Mouse (Mus musculus) lung, postnatal 4 days (tissue): Measurements from ENCODE around the gene Ispd.

ENCODE experiments used
- DNase-seq, 2 experiments: peaks; one replicate each; pipeline ENCODE4 v3.0.0; 2021

Gene Ispd

DNA sequence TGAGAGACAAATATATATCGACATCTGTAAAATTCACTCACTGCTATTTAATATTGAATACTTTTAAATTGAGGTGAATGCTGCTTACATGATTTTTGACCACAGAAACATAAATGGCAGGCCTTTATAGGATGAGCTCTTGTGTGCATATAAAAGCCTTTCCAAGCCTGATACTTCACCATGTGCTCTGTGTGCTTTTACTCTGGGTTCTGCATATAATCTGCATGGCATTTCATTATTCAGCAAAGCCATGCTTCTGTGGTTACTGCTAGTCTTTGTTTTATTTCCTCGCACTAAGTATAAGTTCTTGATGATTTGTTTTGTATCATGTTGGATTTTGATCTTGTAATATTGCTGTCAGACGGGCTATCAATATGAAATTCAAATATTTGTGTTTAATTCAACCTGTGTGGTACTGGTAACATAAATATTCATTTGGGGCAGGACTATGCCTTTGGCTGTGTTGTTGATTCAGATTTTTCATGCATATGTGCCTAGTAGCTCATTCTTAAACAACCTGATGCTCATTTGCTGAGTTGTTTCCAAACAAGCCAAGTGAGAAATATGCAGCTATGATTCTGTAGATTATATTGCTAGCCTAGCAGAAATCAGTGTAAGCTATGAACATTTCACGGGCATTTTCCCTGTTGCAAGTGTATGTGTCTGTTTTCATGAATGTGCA is 189.3 kb downstream of the Ispd start:
- no peak for DNase-seq

- DNase-seq, result no peak
Observed at GRCm38 (mm10) chr12:36584828-36585227, 203.6 kb downstream of the Ispd start.

DNA sequence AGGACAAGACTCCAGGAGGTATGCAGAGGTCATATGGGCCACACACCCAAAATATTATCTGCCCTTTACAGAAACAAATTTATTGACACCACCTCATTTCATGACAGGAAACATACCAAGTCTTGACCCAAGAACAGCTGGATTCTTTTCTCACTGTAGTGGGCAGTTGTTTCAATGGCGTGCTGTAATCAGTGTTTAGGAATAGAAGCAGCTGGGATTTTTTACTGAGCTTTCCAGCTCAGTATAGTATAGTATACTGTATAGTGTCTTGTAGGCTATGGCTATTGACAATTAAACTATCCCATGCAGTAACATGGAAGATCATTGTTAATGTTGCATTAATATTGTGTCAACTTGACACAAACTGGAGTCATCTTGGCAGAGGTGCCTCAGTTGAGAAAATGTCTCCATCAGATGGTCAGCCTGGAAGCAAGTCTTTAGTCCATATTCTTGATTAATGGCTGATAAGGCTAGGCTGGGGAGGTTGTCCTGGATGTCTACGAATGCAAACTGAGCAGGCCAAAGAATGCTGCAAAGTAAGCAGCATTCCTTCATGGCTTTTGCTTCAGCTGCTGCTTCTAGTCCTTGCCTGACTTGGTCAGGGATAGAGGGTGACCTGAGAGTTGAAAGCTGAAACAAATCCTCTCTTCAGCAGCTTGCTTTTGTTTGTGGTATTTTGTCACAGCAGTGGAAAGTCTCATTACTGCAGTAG is 216.4 kb downstream of the Ispd start:
- peak in 1 of 2 experiments; percentile 25 for DNase-seq

DNA sequence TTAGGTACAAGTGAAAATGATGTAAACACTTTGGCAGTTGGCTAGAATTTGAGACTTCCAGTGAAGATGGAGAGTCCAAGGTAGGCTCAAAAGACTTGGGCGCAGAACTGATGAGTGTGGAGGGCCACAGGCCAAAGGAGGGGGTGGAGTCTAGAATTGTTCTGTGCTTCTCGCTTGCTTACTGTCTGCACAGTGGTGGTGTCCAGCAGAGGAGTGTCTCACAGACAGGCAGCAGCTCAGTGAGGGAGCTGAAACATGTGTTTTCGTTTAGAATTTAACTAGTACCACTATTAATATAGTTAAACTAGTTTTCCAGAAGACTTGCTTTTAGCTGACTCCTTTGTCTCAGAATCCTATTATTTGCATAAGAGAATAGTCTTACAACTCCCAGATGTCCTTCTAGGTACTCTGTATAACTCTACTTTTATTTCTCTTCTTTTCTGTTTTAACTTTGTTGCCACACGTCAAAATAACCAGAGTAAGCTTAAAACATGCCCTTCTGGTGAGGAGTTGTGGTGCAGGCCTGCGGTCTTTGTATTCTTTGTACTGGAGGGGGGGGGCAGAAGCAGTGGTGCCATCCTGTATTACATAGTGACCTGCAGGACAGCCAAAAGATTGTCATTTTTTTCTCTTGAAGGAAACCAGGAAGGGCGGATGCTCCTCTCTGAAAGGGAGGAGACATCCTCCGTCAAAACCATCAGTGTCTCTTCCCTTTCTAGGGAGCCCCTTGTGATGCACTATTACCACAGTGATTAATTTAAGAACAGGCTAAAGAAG is 240.9 kb downstream of the Ispd start:
- DNase-seq, result no peak

GRCm38 (mm10) chr12:36627204-36627603 is 246.0 kb downstream of the Ispd start:
- no peak for DNase-seq

GRCm38 (mm10) chr12:36632427-36632826 is 251.2 kb downstream of the Ispd start:
- no peak for DNase-seq

GRCm38 (mm10) chr12:36647514-36647913 is 266.3 kb downstream of the Ispd start:
- no peak for DNase-seq

DNA sequence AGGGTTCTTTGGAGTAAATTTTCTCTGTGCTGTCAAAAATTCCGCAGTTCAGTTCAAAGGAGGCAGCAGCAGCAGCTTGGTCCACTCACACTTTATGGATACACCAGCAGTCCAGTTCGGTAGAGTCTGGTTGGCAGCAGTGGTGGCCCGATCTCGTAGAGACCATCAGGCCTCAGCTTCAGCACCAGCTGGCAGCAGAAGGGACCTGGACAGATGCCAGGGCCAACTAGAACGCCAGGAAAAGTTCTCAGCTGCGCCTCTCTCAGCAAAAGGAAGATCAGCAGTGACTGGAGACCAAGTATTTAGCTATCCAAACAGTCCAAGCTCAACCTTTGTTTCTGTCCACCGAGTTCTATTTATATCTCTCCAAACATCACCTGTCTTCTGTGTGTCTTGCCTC is 281.2 kb downstream of the Ispd start:
- peak; percentile 29 to 62 for DNase-seq

GRCm38 (mm10) chr12:36664783-36665182 is 283.5 kb downstream of the Ispd start:
- DNase-seq, result no peak

DNA sequence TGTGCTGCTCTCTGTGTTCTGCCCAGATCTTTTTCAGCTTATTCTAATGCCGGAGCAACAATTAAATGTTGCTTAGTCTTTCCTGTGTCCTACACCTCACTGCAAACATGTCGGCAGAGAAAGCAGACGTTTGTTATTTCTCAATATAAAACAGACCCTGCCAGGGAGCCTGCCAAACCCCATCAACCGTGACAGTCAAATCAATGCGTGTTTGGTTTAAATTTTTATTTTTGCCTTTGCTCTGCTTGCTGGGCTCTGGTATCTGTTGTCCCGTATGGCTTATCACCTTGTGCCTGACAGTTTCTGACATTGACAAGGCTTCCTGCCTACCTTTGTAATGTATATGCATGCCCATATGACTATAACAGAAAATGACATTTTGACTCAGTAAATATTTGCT is 285.5 kb downstream of the Ispd start:
- DNase-seq, result no peak

- no peak for DNase-seq
Observed at GRCm38 (mm10) chr12:36670164-36670908, 289.1 kb downstream of the Ispd start.

DNA sequence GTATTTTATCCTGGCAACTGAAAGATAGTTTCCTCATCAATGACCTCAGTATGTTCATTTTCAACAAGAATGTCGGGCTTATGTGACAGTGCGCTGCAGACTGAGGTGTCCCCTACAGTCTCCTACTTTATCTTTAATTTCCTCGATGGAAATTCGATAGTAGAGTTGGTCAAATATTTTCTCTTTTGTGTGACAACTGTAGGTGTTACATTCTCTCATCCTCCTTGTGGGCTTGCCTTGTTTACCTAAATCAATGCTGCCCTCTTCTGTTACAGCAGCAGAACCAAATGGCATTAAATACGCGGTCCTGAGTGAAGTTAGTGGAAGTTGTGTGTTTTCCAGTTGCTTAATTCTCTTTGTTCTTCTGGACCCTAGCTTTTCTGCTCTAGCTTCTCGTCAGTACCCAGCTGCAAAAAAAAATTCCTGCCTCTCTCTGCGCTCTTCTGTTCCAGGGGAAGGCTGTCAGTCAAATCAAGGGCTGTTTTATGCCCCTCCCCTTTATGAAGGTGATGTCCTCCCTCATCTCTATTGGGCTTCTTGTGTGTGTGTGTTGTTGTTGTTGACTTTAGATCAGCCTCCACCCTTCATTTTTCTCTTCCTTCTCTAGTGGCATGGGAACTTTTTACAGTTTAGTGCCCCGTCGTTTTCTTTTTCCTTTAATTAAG is 289.8 kb downstream of the Ispd start:
- no peak for DNase-seq

- DNase-seq, result no peak
Observed at GRCm38 (mm10) chr12:36674481-36674880, 293.2 kb downstream of the Ispd start.

DNA sequence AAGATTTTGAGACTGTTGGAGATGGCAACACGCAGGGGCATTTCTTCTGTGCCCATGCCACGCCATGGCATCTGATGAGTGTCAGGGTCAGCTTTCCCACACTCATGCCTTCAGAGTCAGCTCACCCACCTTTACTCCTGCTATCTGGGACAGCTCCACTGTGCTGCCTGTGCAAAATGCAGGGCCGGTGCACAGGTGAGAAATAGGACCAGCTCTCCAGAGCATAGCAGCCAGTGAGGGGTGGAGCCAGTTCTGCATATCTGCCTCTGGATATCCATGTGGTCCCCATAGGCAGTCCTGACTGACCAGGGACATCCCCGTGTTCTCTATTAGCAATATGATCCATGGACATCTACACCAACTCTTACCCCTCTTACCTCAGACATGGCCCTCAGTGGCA is 297.0 kb downstream of the Ispd start:
- DNase-seq, result no peak

- no peak for DNase-seq
Observed at GRCm38 (mm10) chr12:36680883-36681505, 299.7 kb downstream of the Ispd start.

- DNase-seq, result no peak
Observed at GRCm38 (mm10) chr12:36681779-36682178, 300.5 kb downstream of the Ispd start.

DNA sequence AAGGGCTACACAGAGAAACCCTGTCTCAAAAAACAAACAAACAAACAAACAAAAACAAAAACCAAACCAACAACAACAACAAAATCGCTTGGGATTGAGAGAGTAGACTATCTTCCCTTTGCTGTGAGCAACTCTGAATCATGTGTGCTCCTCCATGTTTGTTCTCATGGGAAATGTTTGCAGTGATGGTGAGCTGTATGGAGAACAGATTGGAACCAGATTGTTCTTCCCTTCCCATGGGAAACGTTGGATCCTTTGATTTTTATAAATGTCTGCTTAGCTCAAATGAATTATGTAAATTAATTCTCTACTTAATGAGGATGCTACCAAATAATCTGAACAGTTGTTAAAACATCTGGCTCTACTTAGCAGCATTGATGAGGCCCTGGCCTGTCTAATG is 312.8 kb downstream of the Ispd start:
- no peak for DNase-seq

GRCm38 (mm10) chr12:36704380-36704779 is 323.1 kb downstream of the Ispd start:
- DNase-seq, result no peak

DNA sequence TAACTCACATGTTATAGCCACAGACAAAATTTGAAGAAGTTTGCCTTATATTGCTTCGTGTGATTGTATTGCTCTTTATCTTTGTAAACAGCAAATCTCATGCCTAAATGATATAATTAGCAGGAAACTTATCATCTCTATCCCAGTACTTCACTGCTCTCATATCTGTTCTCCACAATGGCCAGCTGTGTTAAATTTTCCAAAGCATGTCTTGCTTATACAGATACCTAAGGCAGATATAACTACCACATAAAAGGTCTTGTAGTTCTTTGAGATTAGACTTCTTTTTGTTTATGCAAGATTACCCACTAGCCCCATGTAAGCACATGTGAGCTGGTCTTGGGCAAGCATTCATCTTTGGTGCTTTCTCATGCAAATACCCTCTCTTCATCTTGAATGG is 327.6 kb downstream of the Ispd start:
- DNase-seq, result no peak

DNA sequence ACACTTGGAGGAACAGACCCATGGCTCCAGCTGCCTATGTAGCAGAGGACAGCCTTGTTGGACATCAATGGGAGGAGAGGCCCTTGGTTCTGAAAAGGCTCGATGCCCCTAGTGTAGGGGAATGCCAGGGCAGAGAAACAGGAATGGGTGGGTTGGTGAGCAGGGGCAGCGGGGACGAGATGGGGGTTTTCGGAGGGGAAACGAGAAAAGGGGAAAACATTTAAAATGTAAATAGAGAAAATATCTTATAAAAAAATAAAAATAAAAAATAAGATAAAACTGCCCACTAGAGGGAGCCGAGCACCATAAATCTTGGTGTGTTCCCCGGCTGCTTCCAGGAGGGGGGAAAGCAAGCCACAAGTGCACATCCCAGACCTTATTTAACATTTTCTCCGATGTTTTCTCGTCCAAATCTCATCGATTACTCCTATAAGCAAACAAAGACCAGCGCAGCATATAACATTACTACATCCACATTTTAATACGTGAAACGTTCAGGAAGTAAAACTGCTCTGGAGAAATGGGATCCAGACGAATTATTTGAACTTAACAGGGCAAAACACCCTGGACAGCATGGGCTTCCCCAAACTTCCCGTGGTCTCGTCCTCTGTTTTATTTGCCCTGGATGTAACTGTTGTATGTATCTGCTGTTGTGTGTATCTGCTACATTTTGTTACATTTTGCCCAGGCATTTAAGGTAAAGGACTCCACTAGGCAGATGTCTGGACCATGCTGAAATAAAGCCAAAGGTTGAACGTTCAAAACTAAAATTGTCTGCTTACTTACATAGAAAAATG is 332.8 kb downstream of the Ispd start:
- DNase-seq, result peak; percentile 23 to 30

DNA sequence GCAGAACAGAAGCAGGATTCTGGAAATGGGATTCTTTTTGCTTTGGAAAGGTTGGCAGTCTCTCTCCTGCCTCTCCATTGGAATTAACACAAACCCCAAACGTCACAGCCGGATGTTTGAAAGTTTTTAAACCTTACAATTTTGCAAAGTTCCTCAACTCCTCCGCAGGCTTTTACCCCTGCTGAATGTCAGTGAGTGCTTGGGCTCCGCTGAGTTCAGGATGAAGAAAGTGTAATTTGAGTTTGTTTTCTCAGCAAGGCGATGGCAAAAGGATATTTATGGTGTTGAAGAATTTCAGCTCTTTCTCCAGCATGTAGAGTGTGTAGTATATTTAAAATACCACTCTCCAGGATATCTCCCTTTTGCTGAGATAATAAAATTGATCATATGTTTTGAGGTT is 336.3 kb downstream of the Ispd start:
- no peak for DNase-seq
